In the genomic region with DNA sequence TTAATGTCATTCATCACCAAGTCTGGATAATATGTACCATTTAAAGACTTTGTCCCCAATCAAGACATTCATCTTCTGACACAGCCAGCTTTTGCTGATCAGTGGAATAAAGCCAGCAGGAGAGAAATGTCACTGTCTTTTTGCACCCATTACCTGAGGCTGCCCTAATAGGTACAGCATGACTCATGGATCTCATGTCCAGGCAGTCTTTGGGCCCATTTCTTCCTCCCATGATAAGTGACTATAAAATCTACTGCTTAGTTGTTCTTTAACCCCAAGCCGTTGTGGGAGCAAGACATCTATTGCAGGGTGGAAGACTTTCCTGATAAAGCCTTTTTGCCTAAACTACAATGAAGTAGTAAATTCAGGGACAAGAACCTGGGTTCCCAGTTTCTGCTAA, we compare ENCODE assay signal across 19 mouse cellular contexts.
DNase-seq lines count a peak whose midpoint lies in the region; ATAC-seq and TF ChIP-seq lines count a peak whose summit lies in the region.
"Had no signal": no experiment of that assay in that cellular context is flagged by ENCODE, and none has a peak within 500 bp of the region (broad histone marks: within the 10 kb centered on the region; RNA-seq: fewer than 3 reads in every experiment).

No protein-coding gene starts in this region.

- H3K4me1 ChIP-seq in intestine, embryonic 16.5 days (ENCODE audit: control insufficient read depth, insufficient read depth, low read length), result no peaks in the 10 kb centered on the region
- H3K4me1 ChIP-seq in midbrain, embryonic 10.5 days, result no peaks in the 10 kb centered on the region; the same call in 1 of the 2 replicates
- no peaks in the 10 kb centered on the region for H3K4me1 ChIP-seq in kidney, embryonic 14.5 days (ENCODE audit: control insufficient read depth, insufficient read depth, low read length)
- H3K4me1 ChIP-seq: embryonic facial prominence, embryonic 10.5 days; embryonic facial prominence, embryonic 12.5 days; forebrain, embryonic 13.5 days; forebrain, embryonic 15.5 days had no signal

- H3ac ChIP-seq in myocyte (ENCODE audit: control insufficient read depth, insufficient read length), result no peak overlapping the region

- no peaks in the 10 kb centered on the region for H3K27me3 ChIP-seq in intestine, embryonic 16.5 days (replicated peaks; ENCODE audit: control insufficient read depth, insufficient read depth, low read length)
- H3K27me3 ChIP-seq in myocyte (ENCODE audit: control insufficient read depth, insufficient read depth, insufficient read length), result no peaks in the 10 kb centered on the region
- no peaks in the 10 kb centered on the region for H3K27me3 ChIP-seq in midbrain, embryonic 10.5 days (ENCODE audit: low read depth, poor library complexity, severe bottlenecking)
- H3K27me3 ChIP-seq in kidney, embryonic 14.5 days (ENCODE audit: control insufficient read depth, insufficient read depth, low read length), result no peaks in the 10 kb centered on the region
- H3K27me3 ChIP-seq: embryonic facial prominence, embryonic 12.5 days; forebrain, embryonic 13.5 days; forebrain, embryonic 15.5 days had no signal

- peak; percentile 94 for ATAC-seq in intestine, embryonic 16.5 days
- no peak for ATAC-seq in kidney, embryonic 14.5 days (ENCODE audit: low FRiP score, low TSS enrichment)
- ATAC-seq: forebrain, embryonic 13.5 days; forebrain, embryonic 15.5 days; forebrain, postnatal 0 days had no signal

- no peak overlapping the region for H3K9ac ChIP-seq in intestine, embryonic 16.5 days (ENCODE audit: low read depth, low read length)
- H3K9ac ChIP-seq in kidney, embryonic 14.5 days (ENCODE audit: low read depth, low read length), result no peak overlapping the region
- H3K9ac ChIP-seq: embryonic facial prominence, embryonic 12.5 days; forebrain, embryonic 13.5 days; forebrain, embryonic 15.5 days; forebrain, postnatal 0 days had no signal

- WGBS in intestine, embryonic 16.5 days, result 69% methylated on average over 1 of the region's 1 CpGs
- WGBS in midbrain, embryonic 10.5 days, result 90% methylated on average over 1 of the region's 1 CpGs
- 75% methylated on average over 1 of the region's 1 CpGs for WGBS in kidney, embryonic 14.5 days

- TF ChIP-seq POLR2A in myocyte (IDR thresholded peaks at IDR 0.05; ENCODE audit: insufficient read length, low read depth), result no peak

- no peaks in the 10 kb centered on the region for H3K9me3 ChIP-seq in intestine, embryonic 16.5 days (ENCODE audit: control insufficient read depth, low read length)
- H3K9me3 ChIP-seq in midbrain, embryonic 10.5 days (replicated peaks), result no peaks in the 10 kb centered on the region
- H3K9me3 ChIP-seq in kidney, embryonic 14.5 days (ENCODE audit: control insufficient read depth, low read length), result no peaks in the 10 kb centered on the region
- H3K9me3 ChIP-seq: embryonic facial prominence, embryonic 10.5 days; embryonic facial prominence, embryonic 12.5 days; forebrain, embryonic 13.5 days; forebrain, embryonic 15.5 days had no signal

- H3K4me3 ChIP-seq in intestine, embryonic 16.5 days (ENCODE audit: low read length), result no peak overlapping the region
- no peak overlapping the region for H3K4me3 ChIP-seq in myocyte
- H3K4me3 ChIP-seq in midbrain, embryonic 10.5 days, result no peak overlapping the region
- H3K4me3 ChIP-seq in kidney, embryonic 14.5 days (ENCODE audit: low read length), result no peak overlapping the region
- H3K4me3 ChIP-seq: embryonic facial prominence, embryonic 10.5 days; embryonic facial prominence, embryonic 12.5 days; forebrain, embryonic 13.5 days; forebrain, embryonic 15.5 days had no signal

- H3K36me3 ChIP-seq in intestine, embryonic 16.5 days (ENCODE audit: control insufficient read depth, insufficient read depth, low read length), result no peaks in the 10 kb centered on the region
- no peaks in the 10 kb centered on the region for H3K36me3 ChIP-seq in myocyte (ENCODE audit: control insufficient read depth, insufficient read depth)
- no peaks in the 10 kb centered on the region for H3K36me3 ChIP-seq in midbrain, embryonic 10.5 days
- H3K36me3 ChIP-seq in kidney, embryonic 14.5 days (ENCODE audit: control insufficient read depth, insufficient read depth, low read length), result no peaks in the 10 kb centered on the region
- H3K36me3 ChIP-seq: embryonic facial prominence, embryonic 10.5 days; embryonic facial prominence, embryonic 12.5 days; forebrain, embryonic 15.5 days had no signal

- H3K79me2 ChIP-seq in myocyte (ENCODE audit: control insufficient read depth, insufficient read depth), result no peaks in the 10 kb centered on the region

- no peak overlapping the region for H3K4me2 ChIP-seq in intestine, embryonic 16.5 days (ENCODE audit: low read depth, low read length)
- H3K4me2 ChIP-seq in myocyte (ENCODE audit: low read depth), result peak overlapping the region; percentile 20
- no peak overlapping the region for H3K4me2 ChIP-seq in kidney, embryonic 14.5 days (replicated peaks; ENCODE audit: low read depth, low read length)
- H3K4me2 ChIP-seq: embryonic facial prominence, embryonic 12.5 days; forebrain, embryonic 13.5 days; forebrain, embryonic 15.5 days had no signal

- DNase-seq in thymus, postnatal 0 days (ENCODE audit: low spot score), result no peak
- no peak for DNase-seq in midbrain, embryonic 10.5 days (ENCODE audit: low spot score)
- DNase-seq: adrenal gland, adult 2 months; adrenal gland, postnatal 10 days; adrenal gland, postnatal 25 days; cerebellum, adult 11 months; cerebellum, adult 18-20 months; cerebellum, adult 8-10 months; cerebellum, adult 9-11 months; cerebellum, postnatal 14 days; cerebellum, postnatal 36 days; forebrain, postnatal 0 days had no signal

- H3K27ac ChIP-seq in intestine, embryonic 16.5 days (ENCODE audit: low read length), result no peak overlapping the region
- no peak overlapping the region for H3K27ac ChIP-seq in midbrain, embryonic 10.5 days (replicated peaks)
- no peak overlapping the region for H3K27ac ChIP-seq in kidney, embryonic 14.5 days (ENCODE audit: low read depth, low read length)
- H3K27ac ChIP-seq: embryonic facial prominence, embryonic 10.5 days; embryonic facial prominence, embryonic 12.5 days; forebrain, embryonic 13.5 days; forebrain, embryonic 15.5 days had no signal

TF ChIP-seq in myocyte, 11 proteins besides CTCF, POLR2A, EP300 and RAD21:
- TF ChIP-seq TCF3 (IDR thresholded peaks at IDR 0.05; ENCODE audit: insufficient read length, low read depth), result no peak
- TF ChIP-seq SRF (IDR thresholded peaks at IDR 0.05; ENCODE audit: control insufficient read depth, insufficient read length, low read depth), result no peak
- no peak for TF ChIP-seq TCF12 (IDR thresholded peaks at IDR 0.05; ENCODE audit: insufficient read depth, poor library complexity, severe bottlenecking)
- no peak for TF ChIP-seq MYOG (IDR thresholded peaks at IDR 0.05; ENCODE audit: control insufficient read depth in 1 of 3, insufficient read depth in 1 of 3, insufficient read length in 2 of 3, low read depth in 2 of 3)
